Mouse (Mus musculus) cerebellum, postnatal 36 days (tissue): Measurements from ENCODE around the gene Sgta.
"Not testable (repeated sequence)": the region's sequence is repeated elsewhere in the genome, so short reads cannot be mapped to it uniquely, and the experiment has no call there.

ENCODE experiments used
- DNase-seq, 2 experiments: peaks; one replicate each; pipeline ENCODE4 v3.0.0; 2021 to 2022; ENCODE audit warnings: mixed read lengths in 2 of 2

Gene Sgta

GRCm38 (mm10) chr10:81059603-81060543, at the start of gene Sgta:
TSS of gene Sgta (minus strand) at chr10:81060181.
- DNase-seq = peak; percentile 99 to 100

GRCm38 (mm10) chr10:81106113-81106721, 46.2 kb upstream of the Sgta start:
- peak; percentile 69 to 77 for DNase-seq

- DNase-seq = peak; percentile 94 to 97
Observed at GRCm38 (mm10) chr10:81105565-81106112, 45.7 kb upstream of the Sgta start, which contains the start of gene Map2k2. TSS of gene Map2k2 (plus strand) at chr10:81105915.

GRCm38 (mm10) chr10:81094931-81095678, 35.1 kb upstream of the Sgta start:
- no peak for DNase-seq

- no peak for DNase-seq
Observed at GRCm38 (mm10) chr10:81092465-81093250, 32.7 kb upstream of the Sgta start.

- no peak for DNase-seq
Observed at GRCm38 (mm10) chr10:81090621-81091020, 30.6 kb upstream of the Sgta start.

- no peak for DNase-seq
Observed at GRCm38 (mm10) chr10:81089216-81089615, 29.2 kb upstream of the Sgta start.

GRCm38 (mm10) chr10:81087021-81087420, 27.0 kb upstream of the Sgta start:
- peak in 1 of 2 experiments; percentile 33 for DNase-seq

GRCm38 (mm10) chr10:81082168-81082960, 22.4 kb upstream of the Sgta start:
- DNase-seq = peak; percentile 76 to 89

GRCm38 (mm10) chr10:81080008-81080655, 20.2 kb upstream of the Sgta start:
- peak; percentile 26 to 41 for DNase-seq

GRCm38 (mm10) chr10:81077916-81078315, 17.9 kb upstream of the Sgta start:
- no peak for DNase-seq

- no peak for DNase-seq
Observed at GRCm38 (mm10) chr10:81076356-81076755, 16.4 kb upstream of the Sgta start.

GRCm38 (mm10) chr10:81075734-81076133, 15.8 kb upstream of the Sgta start:
- no peak for DNase-seq

- DNase-seq = no peak
Observed at GRCm38 (mm10) chr10:81073464-81073863, 13.5 kb upstream of the Sgta start.

GRCm38 (mm10) chr10:81072290-81072689, 12.3 kb upstream of the Sgta start:
- DNase-seq = no peak

- DNase-seq = peak; percentile 98
Observed at GRCm38 (mm10) chr10:81069836-81070235, 9.9 kb upstream of the Sgta start, which contains the start of gene Thop1. TSS of gene Thop1 (plus strand) at chr10:81070035.

GRCm38 (mm10) chr10:81068706-81069105, 8.7 kb upstream of the Sgta start:
- no peak for DNase-seq

- not testable (repeated sequence) for DNase-seq
Observed at GRCm38 (mm10) chr10:81064519-81064918, 4.5 kb upstream of the Sgta start.

GRCm38 (mm10) chr10:81062710-81063109, 2.7 kb upstream of the Sgta start:
- no peak for DNase-seq

- no peak for DNase-seq
Observed at GRCm38 (mm10) chr10:81058896-81059295, 1.1 kb downstream of the Sgta start.
